Mouse (Mus musculus) left cerebral cortex, adult 18-20 months (tissue): ENCODE measurements around the gene Nlrp9b. TPM values are rescaled to one million over a fixed set of nuclear protein-coding genes. Genes with fewer than 3 reads are reported as not detected.
"Not testable (repeated sequence)": the region's sequence is repeated elsewhere in the genome, so short reads cannot be mapped to it uniquely, and the experiment has no call there.

Source experiments
- DNase-seq, 2 experiments: peaks; one replicate each; pipeline ENCODE4 v3.0.0; 2021 to 2022; ENCODE audit warnings: low spot score in 2 of 2, mixed read lengths in 1 of 2
- total RNA-seq, 2 experiments: library from RNA; stranded (reverse); gene quantifications; 2 replicates each; pipeline ENCODE4 v1.2.3; 2021

Nlrp9b gene
- total RNA-seq, 2 experiments from 2014 or later = not detected

DNA sequence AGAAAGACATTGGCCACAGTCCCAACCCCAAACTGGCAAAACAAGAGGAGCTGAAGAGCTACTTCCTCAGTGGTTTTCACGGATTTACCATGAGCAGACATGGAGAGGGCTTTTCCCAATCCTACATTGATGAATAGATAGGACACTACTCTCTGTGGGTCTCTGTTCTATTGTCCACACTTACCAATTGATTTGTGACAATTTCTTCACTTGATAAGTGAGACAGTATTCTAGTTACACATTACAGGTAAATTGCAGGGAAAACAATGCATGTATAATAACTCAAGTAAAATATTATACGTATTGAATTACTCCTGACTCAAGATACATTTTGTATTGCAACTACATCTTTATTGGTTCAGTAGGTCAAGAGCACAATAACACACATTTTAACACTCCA is 131.2 kb downstream of the Nlrp9b start, which contains the start of gene Gm16442:
Gene Gm16442 (minus strand): TSS at position 101 of the 400 bp plus-strand sequence.
- DNase-seq = not testable (repeated sequence)

Other genes starting within 250 kb of the Nlrp9b start
- gene Nectin2, start 241.0 kb upstream of the Nlrp9b start, total RNA-seq = 1 to 10 TPM; 6.7 to 8.6 TPM
- 10 to 100 TPM; 18.6 to 19.1 TPM for gene Bcam, start 220.4 kb upstream of the Nlrp9b start, total RNA-seq
- not detected for gene Cblc, start 194.7 kb upstream of the Nlrp9b start, total RNA-seq
- 1 to 10 TPM in 1 of 2 experiments, under 1 TPM in 1; 0.91 to 1.1 TPM for gene Bcl3, start 168.7 kb upstream of the Nlrp9b start, total RNA-seq
- gene Gm19345, start 139.5 kb upstream of the Nlrp9b start, total RNA-seq = 1 to 10 TPM; 2.0 to 2.4 TPM
- gene Ceacam16, start 130.2 kb upstream of the Nlrp9b start, total RNA-seq = not detected
- gene Ceacam19, start 103.5 kb upstream of the Nlrp9b start, total RNA-seq = not detected
- 10 to 100 TPM; 13.0 to 15.7 TPM for gene Pvr, start 70.3 kb upstream of the Nlrp9b start, total RNA-seq
- not detected for gene Igsf23, start 40.7 kb upstream of the Nlrp9b start, total RNA-seq
- gene Ceacam20, start 26.1 kb upstream of the Nlrp9b start, total RNA-seq = not detected
- not detected for gene Vmn1r91, start 108.2 kb downstream of the Nlrp9b start, total RNA-seq
- gene Gm16442, start 131.1 kb downstream of the Nlrp9b start, total RNA-seq = not detected
- gene Vmn1r93, start 147.6 kb downstream of the Nlrp9b start, total RNA-seq = not detected
- gene Vmn1r94, start 176.9 kb downstream of the Nlrp9b start, total RNA-seq = not detected
- not detected for gene Vmn1r95, start 202.2 kb downstream of the Nlrp9b start, total RNA-seq
- gene Gm6164, start 214.1 kb downstream of the Nlrp9b start, total RNA-seq = not detected
- not detected for gene Gm4498, start 242.4 kb downstream of the Nlrp9b start, total RNA-seq